Mouse (Mus musculus): Measurements from ENCODE around the gene Stub1.
"Not testable (repeated sequence)": the region's sequence is repeated elsewhere in the genome, so short reads cannot be mapped to it uniquely, and the experiment has no call there.

Stub1 gene

DNA sequence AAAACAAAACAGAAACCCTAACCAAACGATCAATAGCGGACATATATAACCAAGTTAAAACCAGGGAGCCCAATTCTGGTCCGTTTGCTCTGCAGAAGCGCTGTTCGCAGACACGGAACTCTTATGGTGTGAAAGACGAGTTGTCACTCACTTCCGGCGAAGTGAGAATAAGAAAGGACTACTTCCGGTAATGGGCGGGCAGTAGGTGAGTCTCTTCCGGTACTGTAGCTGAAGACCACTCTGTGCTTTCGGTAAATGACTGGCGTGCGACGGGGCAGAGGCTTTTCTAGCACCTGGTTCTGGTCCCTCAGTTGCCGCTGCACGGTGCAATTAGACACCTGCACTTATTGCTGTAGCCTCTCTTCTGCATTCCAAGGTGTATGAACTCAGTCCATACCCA lies 9.8 kb downstream of the Stub1 start, which contains the start of gene Wdr24:
TSS of gene Wdr24 (plus strand) at position 176 of the 400 bp plus-strand sequence.
- DNase-seq (ENCODE audit: low spot score): no peak

DNA sequence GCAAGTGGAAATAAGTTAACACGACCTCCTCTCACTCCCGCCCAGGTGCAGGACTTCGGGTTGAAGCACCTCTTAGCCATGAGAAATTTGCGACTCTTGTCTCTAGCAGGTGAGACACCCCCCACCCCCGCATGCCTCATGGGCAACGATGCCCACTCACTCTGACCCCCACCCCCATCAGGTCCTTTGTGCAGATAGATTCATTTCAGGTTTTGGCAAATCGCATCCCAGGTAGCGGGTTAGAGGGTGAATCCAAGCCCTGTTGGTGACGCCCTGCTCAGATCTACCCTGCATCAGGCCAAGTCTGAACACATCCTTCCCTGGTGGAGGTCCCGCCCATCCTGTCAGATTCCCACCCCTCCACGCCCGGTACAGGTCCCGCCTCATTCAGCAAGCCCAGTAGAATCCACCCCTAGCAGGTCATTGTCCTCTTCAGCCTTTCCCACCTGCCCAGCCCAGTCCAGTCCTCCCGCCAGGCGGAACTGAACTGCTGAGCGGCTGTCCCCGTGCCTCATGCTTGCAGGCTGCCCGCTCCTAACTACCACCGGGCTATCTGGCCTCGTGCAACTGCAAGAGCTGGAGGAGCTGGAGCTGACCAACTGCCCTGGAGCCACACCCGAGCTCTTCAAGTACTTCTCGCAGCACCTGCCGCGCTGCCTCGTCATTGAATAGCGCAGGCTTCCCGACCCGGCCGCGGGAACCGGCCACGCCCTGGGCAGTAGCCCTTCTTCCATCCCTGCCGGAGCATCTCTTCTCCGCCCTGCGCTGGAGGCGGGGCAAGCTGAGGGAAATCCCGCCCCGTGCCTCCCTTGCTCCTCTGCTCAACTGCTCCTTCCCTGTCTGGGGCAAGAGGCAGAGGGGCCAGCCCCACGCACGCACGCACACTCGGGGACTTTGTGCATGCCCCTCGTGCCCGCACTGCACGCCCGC lies 14.1 kb downstream of the Stub1 start:
- DNase-seq (ENCODE audit: low spot score): no peak

DNA sequence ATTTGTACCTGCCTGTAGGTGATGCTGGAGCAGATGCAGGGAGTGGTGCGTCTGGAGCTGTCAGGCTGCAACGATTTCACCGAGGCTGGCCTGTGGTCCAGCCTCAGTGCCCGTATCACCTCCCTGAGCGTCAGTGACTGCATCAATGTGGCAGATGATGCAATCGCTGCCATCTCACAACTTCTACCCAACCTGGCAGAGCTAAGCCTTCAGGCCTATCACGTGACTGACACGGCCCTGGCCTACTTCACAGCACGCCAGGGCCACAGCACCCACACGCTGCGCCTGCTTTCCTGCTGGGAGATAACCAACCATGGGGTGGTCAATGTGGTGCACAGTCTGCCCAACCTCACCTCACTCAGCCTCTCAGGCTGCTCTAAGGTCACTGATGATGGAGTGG lies 15.5 kb downstream of the Stub1 start:
- no peak for DNase-seq (ENCODE audit: low spot score)

DNA sequence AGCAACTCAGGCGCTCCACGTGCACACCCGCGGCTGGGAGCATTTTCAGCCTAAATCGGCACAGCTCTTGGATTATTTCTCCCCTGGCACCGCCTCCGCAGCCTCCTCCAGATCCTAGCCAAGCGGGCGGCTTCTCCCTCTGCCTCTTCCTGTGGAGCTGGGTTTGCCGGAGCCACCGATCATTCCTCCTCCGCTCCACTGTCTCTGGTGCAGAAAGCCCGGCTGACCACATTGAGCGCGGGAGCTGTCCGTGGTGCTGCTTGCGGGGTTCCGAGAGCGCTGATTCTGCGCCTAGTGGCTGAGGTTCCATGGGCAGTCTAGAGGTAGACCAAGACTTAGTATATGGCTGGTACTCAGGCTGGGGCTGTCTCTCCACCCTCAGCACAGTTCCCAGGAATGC lies 19.7 kb downstream of the Stub1 start:
- peak; percentile 92 for DNase-seq (ENCODE audit: low spot score)

DNA sequence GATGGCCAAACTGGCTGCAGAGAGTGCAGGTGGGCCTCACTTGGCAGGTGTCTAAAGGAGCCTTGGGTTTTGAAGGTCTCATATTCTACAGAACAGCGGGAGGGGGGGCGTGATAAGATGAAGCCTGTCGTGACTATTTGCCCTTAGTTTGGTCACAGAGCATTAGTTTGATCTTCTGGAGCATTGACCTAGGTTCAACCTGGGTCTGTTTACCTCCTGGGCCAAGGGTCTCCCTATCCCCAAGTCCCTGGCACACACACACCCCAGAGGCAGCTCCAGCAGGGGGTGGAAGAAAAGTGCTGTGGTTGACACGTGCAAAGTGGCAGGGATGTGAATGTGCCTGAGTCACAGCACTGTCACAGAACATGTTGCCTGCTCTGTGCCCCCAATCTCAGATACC lies 22.3 kb downstream of the Stub1 start:
- DNase-seq (ENCODE audit: low spot score): no peak

DNA sequence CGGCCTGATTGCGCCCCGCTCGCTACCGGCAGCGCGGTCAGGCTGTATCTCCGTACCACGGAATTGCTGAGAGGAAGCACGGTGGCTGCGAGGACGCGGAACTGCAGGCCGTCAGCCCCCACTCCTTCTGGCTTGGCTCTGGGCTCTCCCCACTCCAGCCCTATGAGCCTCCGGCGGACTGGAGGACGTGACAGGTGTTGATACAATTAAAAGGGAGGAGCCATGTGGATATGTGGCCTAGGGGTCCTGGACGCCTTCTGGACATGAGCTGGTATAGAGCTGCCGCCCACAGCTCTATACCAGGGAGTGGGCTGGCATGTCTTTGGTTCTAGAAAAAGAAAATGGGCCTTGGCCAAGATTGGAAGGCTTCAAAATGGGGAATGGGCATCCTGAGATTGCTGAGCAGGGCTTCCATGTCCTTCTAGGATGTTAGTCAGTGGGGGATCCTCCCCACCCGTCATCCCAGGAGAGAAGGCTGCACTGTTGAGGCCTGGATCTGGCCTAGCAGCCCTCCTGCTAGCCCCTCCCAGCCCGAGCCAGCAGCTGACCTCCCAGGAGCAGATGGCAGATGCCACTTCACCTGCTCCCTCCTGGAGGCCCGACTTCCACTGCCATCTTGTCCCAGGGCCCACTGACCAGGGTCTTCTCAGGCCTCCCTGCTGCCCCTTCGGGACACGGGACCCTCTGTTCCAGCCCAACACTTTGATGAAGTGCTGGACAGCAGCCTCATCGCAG lies 23.4 kb downstream of the Stub1 start:
- DNase-seq (ENCODE audit: low spot score): no peak

DNA sequence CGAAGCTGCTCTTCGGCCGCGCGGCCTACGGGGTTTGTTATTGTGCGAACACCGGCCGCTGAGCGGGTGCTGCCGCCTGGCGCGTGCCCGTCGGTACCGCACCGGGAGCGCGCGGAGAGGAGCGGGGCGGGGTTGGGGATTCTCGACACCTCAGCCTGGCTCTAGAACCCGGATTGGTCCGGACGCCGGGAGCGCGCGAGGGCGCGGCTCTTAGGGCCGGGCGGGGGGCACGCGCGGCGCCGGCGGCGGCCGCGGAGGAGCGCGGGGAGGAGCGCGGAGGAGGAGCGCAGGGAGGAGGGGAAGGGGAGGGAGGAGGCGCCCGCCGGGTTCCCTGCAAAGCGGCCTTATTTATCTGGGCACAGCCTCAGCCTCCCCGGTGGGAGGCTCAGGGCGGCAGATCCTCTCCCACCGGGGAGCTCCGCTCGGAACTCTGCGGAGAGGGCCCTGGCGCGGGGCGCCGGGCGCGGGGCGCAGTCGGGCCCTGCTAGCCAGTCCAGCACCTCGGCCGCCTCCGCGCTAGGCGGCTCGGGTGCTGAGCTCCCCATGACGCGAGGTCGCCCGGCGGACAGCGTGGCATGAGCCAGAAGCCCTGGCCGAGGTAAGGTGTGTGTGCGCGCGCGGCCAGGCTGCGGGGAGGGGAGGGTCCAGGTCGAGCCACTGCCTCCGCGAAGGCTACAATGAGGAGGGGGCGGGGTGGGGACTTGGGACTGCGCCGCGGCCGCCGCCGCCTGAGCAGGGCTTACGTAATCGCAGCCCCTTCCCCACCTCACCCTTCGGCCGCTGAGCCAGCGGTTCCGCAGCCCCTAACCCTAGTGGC lies 24.2 kb downstream of the Stub1 start, which contains the start of gene Fbxl16:
TSS of gene Fbxl16 (plus strand) at position 297 of the 817 bp plus-strand sequence.
- DNase-seq (ENCODE audit: low spot score): no peak

DNA sequence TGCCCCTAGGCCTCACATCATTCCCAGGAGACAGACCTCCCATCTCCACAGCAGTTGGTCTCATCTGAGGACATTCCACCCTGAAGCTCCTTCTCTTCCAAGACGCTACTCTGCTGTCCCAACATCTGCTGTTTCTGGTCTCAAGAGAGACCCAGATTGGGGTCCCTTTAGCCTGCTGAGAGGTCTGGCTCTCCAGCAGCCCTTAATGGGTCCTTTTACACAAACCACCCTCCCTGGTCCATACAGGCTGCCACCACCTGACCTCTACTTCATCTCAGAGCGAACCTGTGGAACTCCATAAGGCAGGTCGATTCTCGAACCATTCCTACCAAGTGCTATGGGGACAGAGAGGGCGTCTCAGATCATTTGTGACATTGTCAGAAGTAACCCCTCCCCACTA lies 25.2 kb downstream of the Stub1 start:
- no peak for DNase-seq (ENCODE audit: low spot score)

DNA sequence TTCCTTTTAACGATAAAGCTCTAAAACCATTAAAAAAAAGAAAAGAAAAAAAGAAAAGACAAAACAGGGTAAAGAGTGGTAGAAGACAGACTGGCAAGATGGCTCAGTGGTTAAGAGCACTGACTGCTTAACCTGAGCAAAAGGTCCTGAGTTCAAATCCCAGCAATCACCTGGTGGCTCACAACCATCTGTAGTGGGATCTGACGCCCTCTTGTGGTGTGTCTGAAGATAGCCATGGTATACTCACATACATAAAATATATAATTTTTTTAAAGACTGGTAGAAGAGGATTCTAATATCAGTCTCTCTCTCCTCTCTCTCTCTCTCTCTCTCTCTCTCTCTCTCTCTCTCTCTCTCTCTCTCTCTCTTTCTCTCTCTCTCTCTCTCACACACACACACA lies 25.8 kb downstream of the Stub1 start:
- DNase-seq (ENCODE audit: low spot score): not testable (repeated sequence)

DNA sequence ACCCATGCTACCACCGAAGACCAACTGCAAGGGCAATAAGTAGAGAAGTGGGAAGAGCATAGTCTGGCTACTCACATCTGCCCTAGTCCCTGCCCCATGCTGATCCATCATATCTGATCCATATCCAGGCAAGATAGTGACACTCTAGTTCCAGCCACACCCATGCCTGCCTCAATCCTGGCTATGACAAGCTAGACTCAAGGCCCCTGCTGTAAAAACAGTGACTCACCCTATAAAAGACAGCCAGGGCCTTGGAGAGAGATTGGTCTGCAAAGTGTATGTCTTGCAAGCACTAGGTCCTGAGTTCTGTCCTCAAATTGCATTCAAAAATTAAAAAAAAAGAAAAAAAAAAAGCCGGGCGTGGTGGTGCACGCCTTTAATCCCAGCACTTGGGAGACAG lies 26.7 kb downstream of the Stub1 start:
- no peak for DNase-seq (ENCODE audit: low spot score)

DNA sequence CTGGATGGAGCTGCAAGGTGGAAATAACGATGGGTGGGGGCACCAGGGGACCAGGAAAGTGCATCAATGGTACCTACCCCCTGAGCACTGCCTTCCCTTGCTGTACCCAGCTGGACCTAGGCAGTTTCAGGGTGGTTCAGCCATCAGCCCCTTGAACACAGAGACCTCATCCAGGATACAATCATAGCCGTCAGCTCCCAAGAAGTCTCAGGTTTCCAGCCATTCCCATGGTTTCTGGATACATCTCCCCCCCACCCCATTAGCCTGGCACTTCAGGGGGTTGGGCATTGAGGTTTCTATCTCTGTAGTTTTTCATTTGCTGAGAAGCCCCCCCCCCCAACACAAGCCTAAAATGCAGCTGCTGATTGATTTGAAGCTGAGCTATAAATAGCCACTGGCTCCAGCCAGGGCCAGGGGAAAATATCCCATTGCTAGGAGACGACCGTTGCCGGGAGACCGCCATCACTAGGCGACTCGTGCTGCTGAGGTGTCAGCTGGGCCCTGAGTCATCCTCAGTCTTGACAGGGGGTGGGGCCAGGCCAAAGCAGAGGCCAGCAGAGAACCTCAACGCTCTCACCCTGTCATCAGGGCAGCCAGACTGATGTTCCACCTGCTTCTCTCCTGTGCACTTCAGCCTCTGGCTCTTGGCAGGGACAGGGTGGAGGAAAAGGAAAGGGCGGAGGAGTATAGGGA lies 30.2 kb downstream of the Stub1 start:
- DNase-seq (ENCODE audit: low spot score): no peak

DNA sequence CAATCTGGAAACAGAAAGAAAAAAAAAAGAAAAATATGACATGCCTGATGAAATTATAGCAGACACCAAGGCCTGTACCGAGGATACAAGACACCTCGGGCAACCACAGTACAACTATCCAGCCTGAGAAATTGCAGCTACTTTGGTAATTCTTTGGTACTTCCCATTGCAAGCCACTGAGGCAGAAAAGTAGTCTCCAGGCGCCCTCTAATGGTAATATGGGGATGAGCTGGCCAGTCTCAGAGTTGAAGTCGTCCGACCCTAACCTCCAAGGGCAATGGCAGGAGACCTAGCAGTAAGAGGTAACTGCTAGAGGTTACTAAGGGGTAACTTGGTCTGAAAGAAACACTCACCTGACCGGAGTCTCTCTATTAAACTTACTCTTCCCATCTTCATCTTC lies 32.2 kb downstream of the Stub1 start:
- no peak for DNase-seq (ENCODE audit: low spot score)

DNA sequence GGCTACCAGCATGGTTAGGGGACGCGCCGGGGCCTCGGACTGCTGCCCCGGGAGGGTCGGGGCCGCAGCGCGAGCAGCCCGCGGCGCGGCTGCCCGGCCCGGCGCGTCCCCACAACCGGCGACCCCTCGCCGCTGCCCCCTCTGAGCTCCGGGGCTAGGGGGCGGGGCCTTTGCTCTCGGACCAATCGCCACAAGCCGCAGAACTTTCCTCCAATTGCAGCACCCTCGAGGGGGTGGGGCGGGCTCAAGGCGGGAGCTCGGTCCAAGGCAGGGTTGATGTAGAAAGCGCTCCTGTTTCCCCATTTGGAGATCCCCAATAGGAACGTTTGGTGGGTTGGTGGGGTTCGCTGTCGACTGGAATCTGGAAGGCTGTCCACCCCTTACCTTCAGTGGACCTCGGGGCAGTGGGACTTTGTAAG lies 36.2 kb downstream of the Stub1 start, which contains the start of gene Metrn:
TSS of gene Metrn (minus strand) at position 186 of the 419 bp plus-strand sequence.
- DNase-seq (ENCODE audit: low spot score): peak; percentile 80

DNA sequence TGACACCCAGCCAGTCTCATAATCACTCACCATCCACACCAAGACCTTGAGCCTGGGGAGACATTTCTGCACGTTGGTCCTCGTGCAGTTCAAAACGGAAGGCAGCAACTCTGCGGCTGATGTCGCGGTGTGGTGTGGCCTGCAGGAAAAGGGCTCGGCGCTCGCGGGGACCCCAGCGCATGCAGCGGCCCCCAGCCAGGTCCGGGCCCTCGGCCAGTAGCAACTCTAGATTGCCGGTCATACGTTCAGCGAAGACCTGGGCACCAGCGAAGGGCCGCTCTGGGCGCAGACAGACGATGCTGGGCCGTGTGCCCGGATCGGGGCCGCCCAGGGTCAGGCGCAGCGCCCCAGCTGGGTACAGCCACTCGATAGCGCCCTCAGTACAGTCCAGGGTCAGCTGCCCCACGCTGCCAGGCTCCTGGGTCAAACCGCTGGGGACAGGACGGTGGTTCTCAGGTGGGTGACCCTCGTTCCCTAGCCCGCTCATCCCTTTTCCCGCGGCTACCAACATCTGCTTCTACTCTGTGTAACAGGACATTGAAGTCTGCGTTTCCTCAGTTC lies 36.9 kb downstream of the Stub1 start:
- DNase-seq (ENCODE audit: low spot score): no peak

DNA sequence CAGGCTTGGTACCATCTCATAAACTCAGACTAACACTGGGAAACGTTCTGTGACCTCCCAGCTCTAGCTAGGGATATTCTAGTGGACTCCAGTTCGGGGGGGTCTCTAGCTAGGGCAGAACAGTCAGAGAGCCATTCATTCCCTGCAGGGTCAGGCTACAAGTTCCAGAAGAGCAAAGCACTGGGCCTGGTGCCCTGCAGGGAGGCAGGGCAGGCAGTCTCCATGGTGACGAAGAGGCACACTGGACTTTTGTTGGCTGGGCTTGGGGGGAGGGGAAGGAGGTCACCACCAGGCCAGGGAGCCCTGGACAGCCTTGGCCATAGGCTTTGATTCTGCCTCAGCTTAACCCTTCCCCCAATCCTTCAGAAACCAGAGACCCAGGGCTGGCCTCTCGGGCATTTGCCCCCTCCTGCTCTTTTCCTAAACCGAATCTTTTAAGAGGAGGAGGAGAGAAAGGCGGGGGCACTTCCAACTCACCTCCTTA lies 37.6 kb downstream of the Stub1 start, which contains the start of gene AC134908.4:
TSS of gene AC134908.4 (minus strand) at position 51 of the 484 bp plus-strand sequence.
- DNase-seq (ENCODE audit: low spot score): no peak

DNA sequence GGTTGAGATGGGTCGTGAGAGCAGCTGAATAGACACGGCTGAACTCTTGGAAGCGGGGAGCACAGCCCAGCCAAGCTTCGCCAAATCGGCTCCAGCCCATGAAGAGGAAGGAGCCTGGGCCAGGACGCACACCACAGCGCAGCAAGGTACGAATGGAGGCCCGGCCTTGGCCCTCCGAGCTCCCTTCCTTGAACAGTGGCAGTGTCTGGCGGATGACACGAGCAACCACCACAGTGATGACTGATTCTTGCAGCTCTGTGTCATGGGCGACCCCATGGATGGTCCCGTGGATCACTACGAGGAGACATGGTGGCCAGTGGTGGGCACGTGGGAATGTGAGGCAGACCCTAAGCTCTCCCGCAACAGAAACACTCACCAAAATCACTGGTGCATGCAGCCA lies 38.2 kb downstream of the Stub1 start:
- DNase-seq (ENCODE audit: low spot score): no peak

DNA sequence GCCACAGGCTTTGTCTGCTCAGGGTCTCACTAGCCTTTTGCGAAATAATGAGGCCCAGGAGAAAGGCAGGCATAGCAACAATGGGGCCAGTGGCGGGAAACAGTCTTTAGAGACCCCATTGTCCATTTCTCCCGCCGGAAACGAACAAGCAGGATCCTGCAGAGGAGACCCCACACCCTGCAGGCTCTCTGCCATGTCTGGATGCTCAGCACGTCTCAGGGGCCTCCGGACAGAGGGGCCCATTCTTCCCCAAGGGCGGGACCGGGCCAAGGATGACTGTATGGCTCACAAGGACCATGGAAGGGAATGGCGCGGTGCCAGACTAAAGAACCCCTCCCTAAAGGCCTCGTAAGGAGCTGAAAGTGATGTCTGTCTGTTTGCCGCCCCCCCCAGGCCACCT lies 39.0 kb downstream of the Stub1 start:
- no peak for DNase-seq (ENCODE audit: low spot score)

DNA sequence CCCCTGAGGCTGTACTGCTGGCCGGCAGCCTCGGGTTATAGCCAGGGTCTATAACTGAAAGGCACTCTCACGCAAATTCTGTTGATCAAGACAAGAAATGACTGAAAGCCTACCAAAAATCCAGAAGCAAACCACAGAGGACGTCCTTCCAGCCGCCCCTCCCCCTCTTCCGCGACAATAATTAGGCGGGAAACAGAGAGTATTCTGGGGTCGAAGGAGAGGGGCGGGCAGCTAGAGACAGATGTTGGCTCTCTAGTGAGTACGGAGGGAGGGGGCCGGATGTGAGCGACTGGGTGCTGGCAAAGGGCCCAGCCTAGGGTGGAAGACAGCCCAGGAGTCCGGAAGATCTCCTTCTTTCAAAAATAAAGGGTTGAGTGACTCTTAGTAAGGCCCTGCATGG lies 40.6 kb downstream of the Stub1 start, which contains the start of gene Fam173a:
TSS of gene Fam173a (minus strand) at position 287 of the 400 bp plus-strand sequence.
- DNase-seq (ENCODE audit: low spot score): peak; percentile 62

DNA sequence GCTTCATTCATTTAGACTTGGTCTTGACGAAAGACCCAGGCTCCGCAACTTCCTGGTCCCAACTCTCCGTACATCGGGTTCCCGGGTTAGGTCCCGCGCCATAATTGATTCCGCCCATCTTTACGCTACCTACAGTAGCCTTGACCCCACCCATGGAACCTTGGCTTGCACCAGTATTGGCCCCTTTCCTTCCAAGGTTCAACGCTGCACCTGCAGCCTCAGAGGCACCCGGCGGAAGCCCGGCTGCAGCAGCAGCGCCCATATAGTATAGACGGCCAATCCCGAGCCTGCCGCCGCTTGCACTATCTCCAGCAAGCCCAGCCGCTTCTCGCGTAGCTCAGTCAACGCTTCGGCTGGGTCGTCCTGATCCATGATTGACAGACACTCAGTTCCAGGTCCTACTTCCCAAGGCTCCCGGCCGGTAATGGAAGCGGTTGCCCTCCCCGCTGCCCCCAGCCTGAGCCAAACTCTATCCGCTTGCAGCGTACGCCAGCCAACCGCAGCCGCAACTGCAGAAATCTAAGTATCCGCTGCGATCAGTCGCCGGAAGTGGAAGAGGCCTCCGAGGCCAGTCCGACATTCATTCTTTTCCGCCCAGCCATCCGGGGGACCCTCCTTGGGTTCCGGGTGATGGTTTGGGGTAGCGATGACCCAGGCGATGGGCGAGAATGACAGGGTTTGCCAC lies 41.2 kb downstream of the Stub1 start:
- DNase-seq (ENCODE audit: low spot score): peak; percentile 88

DNA sequence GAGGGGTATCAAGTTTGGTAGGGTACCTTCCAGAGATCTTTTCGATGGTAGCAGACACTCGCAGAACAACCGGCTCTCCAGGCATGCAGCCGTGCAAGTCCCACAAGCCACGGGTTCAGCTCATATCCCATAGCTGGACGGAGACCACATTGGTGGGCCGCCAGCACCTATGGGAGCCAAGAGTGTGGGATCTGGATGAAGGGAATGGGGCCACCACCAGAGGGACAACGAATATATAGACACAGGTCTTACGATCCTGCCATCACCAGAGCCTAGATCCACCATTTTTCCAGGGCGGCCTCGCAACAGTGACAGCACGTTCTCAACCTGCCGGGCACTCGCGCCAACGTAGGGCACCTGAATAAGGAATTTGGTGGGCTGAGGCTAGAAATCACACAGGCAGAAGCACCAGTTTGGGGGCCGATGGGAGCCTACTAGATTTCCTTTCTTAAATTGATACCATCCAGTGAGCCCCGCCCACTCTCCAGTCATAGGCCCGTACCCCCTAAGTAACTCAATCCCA lies 41.8 kb downstream of the Stub1 start:
- DNase-seq (ENCODE audit: low spot score): no peak

Data from ovary, postnatal 14 days (tissue).